Mouse (Mus musculus) spleen, adult 2 months (tissue): Measurements from ENCODE around the gene Rhbdl3.

Experiments
- CTCF ChIP-seq: fragments of 200-500 bp; IDR thresholded peaks from 2 replicates; pipeline ENCODE4 v1.5.1; 2011; ENCODE audit warnings: mild to moderate bottlenecking, inconsistent platforms; ENCODE audit not compliant: insufficient read depth, insufficient read length, insufficient replicate concordance; ENCODE audit errors: extremely low read depth
- POLR2A ChIP-seq: fragments of 200-500 bp; IDR thresholded peaks from 2 replicates; pipeline ENCODE4 v1.6.1; 2011; ENCODE audit warnings: low read depth, low read length, inconsistent platforms

GRCm38 (mm10) chr11:80313462-80313861, 12.8 kb downstream of the Rhbdl3 start:
- no peak for TF ChIP-seq CTCF
- TF ChIP-seq POLR2A, result no peak
